Mouse (Mus musculus): Measurements from ENCODE around the gene Ubxn11. TPM values are rescaled to one million over a fixed set of nuclear protein-coding genes. Genes with fewer than 3 reads are reported as not detected.

The Ubxn11 gene
- polyA plus RNA-seq, 1 experiment from 2014 or later = 5.8 TPM

DNA sequence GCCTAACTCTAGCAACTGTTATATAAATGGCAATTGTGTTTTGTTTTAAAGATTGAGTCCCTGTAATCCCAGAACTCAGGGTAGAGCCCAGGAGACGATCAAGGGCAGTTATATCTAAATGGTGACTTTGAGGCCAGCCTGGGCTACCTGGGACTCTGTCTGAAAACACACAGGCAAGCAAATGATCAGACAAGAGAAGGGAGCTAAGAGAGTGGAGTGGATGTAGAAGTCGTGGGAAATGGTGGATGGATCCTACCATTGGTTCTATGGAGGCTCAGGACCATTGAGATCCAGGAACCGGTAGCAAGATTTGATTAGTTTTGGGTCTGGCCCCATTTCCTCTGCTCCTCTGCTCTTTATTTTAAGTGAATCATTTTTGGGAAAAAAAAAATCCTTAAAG, 6.2 kb upstream of the Ubxn11 start:
- H3K4me3 ChIP-seq (ENCODE audit: low read depth, low read length) = no peak overlapping the region
- ATAC-seq (ENCODE audit: low FRiP score) = no peak
- 75% methylated on average over 3 of the region's 3 CpGs for WGBS

GRCm38 (mm10) chr4:134097015-134097608, 5.3 kb upstream of the Ubxn11 start:
- Histone ChIP-seq H3K4me2 (replicated peaks; ENCODE audit: low read depth, low read length) (no peak overlapping the region), H3K4me3 (ENCODE audit: low read depth, low read length) (no peak overlapping the region), H3K9ac (ENCODE audit: low read depth, low read length) (no peak overlapping the region), H3K4me1 (replicated peaks; ENCODE audit: control insufficient read depth, insufficient read depth, low read length) (no peaks in the 10 kb centered on the region), H3K27ac (ENCODE audit: low read depth, low read length) (no peak overlapping the region), H3K27me3 (ENCODE audit: control insufficient read depth, insufficient read depth, low read length) (no peaks in the 10 kb centered on the region), H3K9me3 (ENCODE audit: control insufficient read depth, low read length) (no peaks in the 10 kb centered on the region), H3K36me3 (ENCODE audit: control insufficient read depth, insufficient read depth, low read length) (no peaks in the 10 kb centered on the region)
- no peak for DNase-seq (ENCODE audit: low spot score)
- WGBS = 83% methylated on average over 5 of the region's 5 CpGs
- no peak for ATAC-seq (ENCODE audit: low FRiP score)

More for the DNA sequence above, 6.2 kb upstream of the Ubxn11 start:
- Histone ChIP-seq H3K4me2 (replicated peaks; ENCODE audit: low read depth, low read length) (no peak overlapping the region), H3K4me1 (replicated peaks; ENCODE audit: control insufficient read depth, insufficient read depth, low read length) (no peaks in the 10 kb centered on the region), H3K9ac (ENCODE audit: low read depth, low read length) (no peak overlapping the region), H3K36me3 (ENCODE audit: control insufficient read depth, insufficient read depth, low read length) (no peaks in the 10 kb centered on the region), H3K9me3 (ENCODE audit: control insufficient read depth, low read length) (no peaks in the 10 kb centered on the region), H3K27me3 (ENCODE audit: control insufficient read depth, insufficient read depth, low read length) (no peaks in the 10 kb centered on the region), H3K27ac (ENCODE audit: low read depth, low read length) (no peak overlapping the region)
- no peak for DNase-seq (ENCODE audit: low spot score)

- Histone ChIP-seq H3K27me3 (ENCODE audit: control insufficient read depth, insufficient read depth, low read length) (no peaks in the 10 kb centered on the region), H3K36me3 (ENCODE audit: control insufficient read depth, insufficient read depth, low read length) (no peaks in the 10 kb centered on the region), H3K9ac (ENCODE audit: low read depth, low read length) (no peak overlapping the region), H3K4me3 (ENCODE audit: low read depth, low read length) (no peak overlapping the region), H3K9me3 (ENCODE audit: control insufficient read depth, low read length) (no peaks in the 10 kb centered on the region), H3K27ac (ENCODE audit: low read depth, low read length) (no peak overlapping the region), H3K4me2 (replicated peaks; ENCODE audit: low read depth, low read length) (no peak overlapping the region), H3K4me1 (replicated peaks; ENCODE audit: control insufficient read depth, insufficient read depth, low read length) (no peaks in the 10 kb centered on the region)
- WGBS = 74% methylated on average over 8 of the region's 8 CpGs
- ATAC-seq (ENCODE audit: low FRiP score) (no peak), DNase-seq (ENCODE audit: low spot score) (no peak)
Measured at GRCm38 (mm10) chr4:134098628-134099027, 3.7 kb upstream of the Ubxn11 start.

GRCm38 (mm10) chr4:134100245-134100644, 2.1 kb upstream of the Ubxn11 start:
- no peak overlapping the region for H3K4me2 ChIP-seq (replicated peaks; ENCODE audit: low read depth, low read length)
- no peaks in the 10 kb centered on the region for H3K27me3 ChIP-seq (ENCODE audit: control insufficient read depth, insufficient read depth, low read length)
- no peak overlapping the region for H3K9ac ChIP-seq (ENCODE audit: low read depth, low read length)
- ATAC-seq (ENCODE audit: low FRiP score) = no peak
- no peaks in the 10 kb centered on the region for H3K36me3 ChIP-seq (ENCODE audit: control insufficient read depth, insufficient read depth, low read length)
- no peak for DNase-seq (ENCODE audit: low spot score)
- H3K9me3 ChIP-seq (ENCODE audit: control insufficient read depth, low read length) = no peaks in the 10 kb centered on the region
- H3K4me3 ChIP-seq (ENCODE audit: low read depth, low read length) = no peak overlapping the region
- WGBS = 82% methylated on average over 4 of the region's 4 CpGs
- H3K4me1 ChIP-seq (replicated peaks; ENCODE audit: control insufficient read depth, insufficient read depth, low read length) = no peaks in the 10 kb centered on the region
- no peak overlapping the region for H3K27ac ChIP-seq (ENCODE audit: low read depth, low read length)

GRCm38 (mm10) chr4:134102742-134103119, 361 bp downstream of the Ubxn11 start:
- peak overlapping the region; percentile 81 for H3K4me3 ChIP-seq (ENCODE audit: low read depth, low read length)
- H3K36me3 ChIP-seq (ENCODE audit: control insufficient read depth, insufficient read depth, low read length) = no peaks in the 10 kb centered on the region
- H3K9me3 ChIP-seq (ENCODE audit: control insufficient read depth, low read length) = no peaks in the 10 kb centered on the region
- H3K27ac ChIP-seq (ENCODE audit: low read depth, low read length) = no peak overlapping the region
- H3K4me1 ChIP-seq (replicated peaks; ENCODE audit: control insufficient read depth, insufficient read depth, low read length) = no peaks in the 10 kb centered on the region
- H3K4me2 ChIP-seq (replicated peaks; ENCODE audit: low read depth, low read length) = peak overlapping the region; percentile 64
- 4% methylated on average over 21 of the region's 21 CpGs for WGBS
- ATAC-seq (ENCODE audit: low FRiP score) (peak; percentile 65), DNase-seq (ENCODE audit: low spot score) (no peak)
- H3K27me3 ChIP-seq (ENCODE audit: control insufficient read depth, insufficient read depth, low read length) = no peaks in the 10 kb centered on the region
- peak overlapping the region; percentile 56 for H3K9ac ChIP-seq (ENCODE audit: low read depth, low read length)

- no peak for DNase-seq (ENCODE audit: low spot score)
- Histone ChIP-seq H3K9me3 (ENCODE audit: control insufficient read depth, low read length) (no peaks in the 10 kb centered on the region), H3K27me3 (ENCODE audit: control insufficient read depth, insufficient read depth, low read length) (no peaks in the 10 kb centered on the region), H3K9ac (ENCODE audit: low read depth, low read length) (no peak overlapping the region), H3K27ac (ENCODE audit: low read depth, low read length) (no peak overlapping the region), H3K36me3 (ENCODE audit: control insufficient read depth, insufficient read depth, low read length) (no peaks in the 10 kb centered on the region), H3K4me3 (ENCODE audit: low read depth, low read length) (no peak overlapping the region), H3K4me2 (replicated peaks; ENCODE audit: low read depth, low read length) (no peak overlapping the region), H3K4me1 (replicated peaks; ENCODE audit: control insufficient read depth, insufficient read depth, low read length) (no peaks in the 10 kb centered on the region)
- 82% methylated on average over 7 of the region's 7 CpGs for WGBS
- ATAC-seq (ENCODE audit: low FRiP score) = no peak
Measured at GRCm38 (mm10) chr4:134106105-134106504, 3.7 kb downstream of the Ubxn11 start.

GRCm38 (mm10) chr4:134107730-134108129, 5.4 kb downstream of the Ubxn11 start:
- Histone ChIP-seq H3K27ac (ENCODE audit: low read depth, low read length) (no peak overlapping the region), H3K4me2 (replicated peaks; ENCODE audit: low read depth, low read length) (no peak overlapping the region), H3K27me3 (ENCODE audit: control insufficient read depth, insufficient read depth, low read length) (no peaks in the 10 kb centered on the region), H3K4me3 (ENCODE audit: low read depth, low read length) (no peak overlapping the region), H3K9ac (ENCODE audit: low read depth, low read length) (no peak overlapping the region), H3K4me1 (replicated peaks; ENCODE audit: control insufficient read depth, insufficient read depth, low read length) (no peaks in the 10 kb centered on the region), H3K9me3 (ENCODE audit: control insufficient read depth, low read length) (no peaks in the 10 kb centered on the region), H3K36me3 (ENCODE audit: control insufficient read depth, insufficient read depth, low read length) (no peaks in the 10 kb centered on the region)
- ATAC-seq (ENCODE audit: low FRiP score) (no peak), DNase-seq (ENCODE audit: low spot score) (no peak)
- 92% methylated on average over 7 of the region's 7 CpGs for WGBS

DNA sequence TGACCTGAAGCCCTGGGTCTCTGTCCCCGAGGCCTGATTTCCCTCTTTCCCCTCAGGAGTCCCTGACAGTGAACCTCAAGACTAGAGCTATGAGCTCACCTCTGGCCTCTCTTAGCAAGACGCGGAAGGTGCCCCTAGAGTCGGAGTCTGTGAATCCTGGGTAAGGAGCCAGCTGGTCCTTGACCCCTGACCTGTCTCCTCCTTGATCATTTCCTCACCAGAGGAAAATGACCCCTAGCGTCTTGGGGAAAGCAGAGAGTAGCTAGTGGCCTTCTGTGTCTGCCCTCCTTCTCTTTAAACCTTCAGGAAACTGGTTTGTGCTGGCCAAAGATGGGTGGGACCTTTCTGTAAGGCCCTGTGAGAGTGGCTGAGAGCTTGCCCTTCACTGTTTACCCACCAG, 5.8 kb downstream of the Ubxn11 start:
- Histone ChIP-seq H3K9me3 (ENCODE audit: control insufficient read depth, low read length) (no peaks in the 10 kb centered on the region), H3K27ac (ENCODE audit: low read depth, low read length) (no peak overlapping the region), H3K9ac (ENCODE audit: low read depth, low read length) (no peak overlapping the region), H3K4me1 (replicated peaks; ENCODE audit: control insufficient read depth, insufficient read depth, low read length) (no peaks in the 10 kb centered on the region), H3K27me3 (ENCODE audit: control insufficient read depth, insufficient read depth, low read length) (no peaks in the 10 kb centered on the region), H3K4me3 (ENCODE audit: low read depth, low read length) (no peak overlapping the region), H3K36me3 (ENCODE audit: control insufficient read depth, insufficient read depth, low read length) (no peaks in the 10 kb centered on the region), H3K4me2 (replicated peaks; ENCODE audit: low read depth, low read length) (no peak overlapping the region)
- 60% methylated on average over 5 of the region's 5 CpGs for WGBS
- ATAC-seq (ENCODE audit: low FRiP score) = no peak
- DNase-seq (ENCODE audit: low spot score) = no peak

- DNase-seq (ENCODE audit: low spot score) = no peak
- Histone ChIP-seq H3K4me3 (ENCODE audit: low read depth, low read length) (no peak overlapping the region), H3K4me1 (replicated peaks; ENCODE audit: control insufficient read depth, insufficient read depth, low read length) (no peaks in the 10 kb centered on the region), H3K9me3 (ENCODE audit: control insufficient read depth, low read length) (no peaks in the 10 kb centered on the region), H3K36me3 (ENCODE audit: control insufficient read depth, insufficient read depth, low read length) (no peaks in the 10 kb centered on the region), H3K4me2 (replicated peaks; ENCODE audit: low read depth, low read length) (no peak overlapping the region), H3K27ac (ENCODE audit: low read depth, low read length) (no peak overlapping the region), H3K9ac (ENCODE audit: low read depth, low read length) (no peak overlapping the region), H3K27me3 (ENCODE audit: control insufficient read depth, insufficient read depth, low read length) (no peaks in the 10 kb centered on the region)
- no peak for ATAC-seq (ENCODE audit: low FRiP score)
- 49% methylated on average over 3 of the region's 3 CpGs for WGBS
Measured at GRCm38 (mm10) chr4:134110653-134111052, 8.3 kb downstream of the Ubxn11 start.
